Mouse (Mus musculus) neural tube, embryonic 12.5 days (tissue): ENCODE results near the gene Slc25a25. TPM values are rescaled to one million over a fixed set of nuclear protein-coding genes. Genes with fewer than 3 reads are reported as not detected.

Source experiments
- ATAC-seq: fragments of 200-750 bp; cut with Nextera tagmentation; 2 replicates; pipeline ENCODE4 v1.8.0; 2017; ENCODE audit warnings: low read depth, mild to moderate bottlenecking, moderate TSS enrichment, moderate library complexity; ENCODE audit not compliant: low FRiP score
- H3K27ac ChIP-seq: fragments of 300-500 bp; sonication (generic); 2 replicates; pipeline ENCODE4 v1.5.1; 2016
- H3K27me3 ChIP-seq: fragments of 300-500 bp; sonication (generic); replicated peaks from 2 replicates; pipeline ENCODE4 v1.6.1; 2016; ENCODE audit warnings: mild to moderate bottlenecking
- H3K36me3 ChIP-seq: fragments of 300-500 bp; sonication (generic); 2 replicates; pipeline ENCODE4 v1.6.1; 2016; ENCODE audit warnings: mild to moderate bottlenecking
- H3K4me1 ChIP-seq: fragments of 300-500 bp; sonication (generic); 2 replicates; pipeline ENCODE4 v1.6.1; 2016
- H3K4me2 ChIP-seq: fragments of 300-500 bp; sonication (generic); replicated peaks from 2 replicates; pipeline ENCODE4 v1.6.1; 2016; ENCODE audit warnings: mild to moderate bottlenecking
- H3K4me3 ChIP-seq: fragments of 300-500 bp; sonication (generic); 2 replicates; pipeline ENCODE4 v1.5.1; 2016
- H3K9ac ChIP-seq: fragments of 300-500 bp; sonication (generic); 2 replicates; pipeline ENCODE4 v1.6.1; 2016; ENCODE audit warnings: mild to moderate bottlenecking
- H3K9me3 ChIP-seq: fragments of 300-500 bp; sonication (generic); 2 replicates; pipeline ENCODE4 v1.6.1; 2016; ENCODE audit warnings: mild to moderate bottlenecking
- WGBS: fragments of 180-500 bp; shearing (Covaris S2); methylation state at CpG from one replicate; pipeline ENCODE4 v1.1.7; 2016; 5-methylcytosine and 5-hydroxymethylcytosine counted together
- polyA plus RNA-seq: library from polyadenylated mRNA; unstranded; fragments of >200 nt; fragmentation: Nextera tagmentation; extraction: Ambion mirVana; gene quantifications from 2 replicates; pipeline ENCODE4 v1.2.1, GENCODE M21; 2016

The Slc25a25 gene
- polyA plus RNA-seq, 1 experiment from 2014 or later, result 41.6 TPM

DNA sequence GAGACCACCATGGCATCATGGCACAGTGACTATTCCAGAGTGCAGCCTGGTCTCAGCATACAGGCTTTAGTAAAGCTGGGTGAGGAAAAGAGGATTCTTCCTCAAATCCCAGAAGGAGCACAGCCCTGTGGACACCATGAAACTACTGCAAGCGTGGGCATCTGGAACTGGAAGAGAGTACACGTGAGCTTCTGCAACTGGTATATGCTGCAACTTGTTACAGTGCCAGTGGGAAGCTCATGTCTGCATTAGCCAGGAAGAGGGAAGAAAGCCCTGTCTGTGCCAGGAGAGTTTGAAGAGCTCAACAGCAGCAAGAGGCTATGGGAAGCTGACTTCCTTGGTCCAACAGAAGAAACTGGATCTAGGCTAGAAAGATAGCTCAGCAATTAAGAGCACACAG, 68.6 kb downstream of the Slc25a25 start:
- Histone ChIP-seq H3K9me3 (no peaks in the 10 kb centered on the region), H3K9ac (no peak overlapping the region; the same call in 1 of the 2 replicates), H3K27ac (no peak overlapping the region), H3K4me3 (no peak overlapping the region), H3K27me3 (peaks cover 14% of the 10 kb centered on the region; the same call in 1 of the 2 replicates), H3K4me1 (peaks cover 5% of the 10 kb centered on the region; the same call in 1 of the 2 replicates), H3K36me3 (peaks cover 24% of the 10 kb centered on the region), H3K4me2 (peak overlapping the region; percentile 96)
- ATAC-seq, result no peak
- 82% methylated on average over 2 of the region's 2 CpGs for WGBS

DNA sequence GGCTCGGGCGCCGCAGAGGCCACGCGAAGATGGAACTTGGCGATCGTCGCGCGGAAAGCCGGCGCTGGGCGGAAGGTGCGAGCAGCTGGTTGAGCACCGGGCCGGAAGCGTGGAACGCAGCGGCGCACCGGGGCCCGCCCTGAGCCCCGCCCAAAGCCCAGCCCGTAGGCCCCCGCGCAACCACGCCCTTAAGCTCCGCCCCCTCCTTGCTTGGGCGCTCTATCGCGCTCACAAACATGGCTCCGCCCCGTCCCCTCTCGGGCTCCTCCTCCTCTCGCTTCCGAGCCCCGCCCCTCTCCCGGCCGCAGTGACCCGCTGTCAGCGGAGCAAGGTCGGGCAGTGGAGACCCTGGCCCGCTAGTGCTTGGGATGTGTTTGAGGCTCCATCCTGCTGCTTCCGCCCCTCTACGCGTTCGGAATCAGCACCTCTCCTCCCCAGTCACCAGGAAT, 69.4 kb downstream of the Slc25a25 start, which contains the start of gene 1110008P14Rik:
Gene 1110008P14Rik, minus strand, starts transcription at position 164 of the 449 bp plus-strand sequence.
- WGBS, result under 1% methylated on average over 36 of the region's 47 CpGs
- H3K4me3 ChIP-seq, result peak within 1 kb of the TSS; percentile 65
- peak within 1 kb of the TSS; percentile 96 for H3K4me2 ChIP-seq
- peaks cover 5% of the 10 kb centered on the region; the same call in 1 of the 2 replicates for H3K4me1 ChIP-seq
- H3K27ac ChIP-seq, result no peak within 1 kb of the TSS
- ATAC-seq, result peak; percentile 82
- H3K9me3 ChIP-seq, result no peaks in the 10 kb centered on the region
- peaks cover 14% of the 10 kb centered on the region; the same call in 1 of the 2 replicates for H3K27me3 ChIP-seq
- peaks cover 33% of the 10 kb centered on the region for H3K36me3 ChIP-seq
- H3K9ac ChIP-seq, result peak within 1 kb of the TSS; percentile 70

DNA sequence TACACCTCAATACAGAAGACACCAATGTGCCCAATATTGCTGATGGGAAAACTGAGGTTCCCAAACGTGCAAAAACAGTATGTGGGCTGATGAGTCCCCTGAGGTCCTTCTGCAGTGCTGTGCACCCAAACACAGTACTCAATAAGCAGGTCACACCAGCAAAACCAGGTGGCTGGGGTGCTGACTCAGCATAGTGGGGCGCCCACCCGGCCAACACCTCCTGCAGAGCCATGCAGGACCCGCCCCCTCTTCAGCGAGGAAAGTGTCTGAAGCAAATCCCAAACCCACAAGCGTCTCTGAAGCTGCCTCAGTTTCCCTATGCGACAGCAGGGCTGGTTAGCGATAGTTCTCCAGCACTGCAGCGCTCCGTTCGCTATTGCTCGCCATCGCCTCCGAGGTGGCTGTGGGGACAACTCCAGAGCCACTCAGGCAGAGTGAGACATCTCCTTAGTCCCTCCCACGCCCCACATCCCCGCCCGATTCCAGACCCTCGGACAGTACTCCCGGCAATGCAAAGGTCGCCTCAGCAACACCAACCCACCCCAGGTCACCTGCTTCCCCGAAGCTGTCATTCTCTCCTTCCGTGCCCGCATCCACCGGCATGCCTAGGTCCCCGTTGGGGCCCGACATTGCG, 70.0 kb downstream of the Slc25a25 start:
- ATAC-seq, result peak; percentile 63
- Histone ChIP-seq H3K9me3 (no peaks in the 10 kb centered on the region), H3K27ac (no peak overlapping the region), H3K27me3 (peaks cover 14% of the 10 kb centered on the region; the same call in 1 of the 2 replicates), H3K4me3 (peak overlapping the region; percentile 65), H3K36me3 (peaks cover 38% of the 10 kb centered on the region), H3K4me1 (peaks cover 5% of the 10 kb centered on the region; the same call in 1 of the 2 replicates), H3K4me2 (peak overlapping the region; percentile 96), H3K9ac (peak overlapping the region; percentile 70)
- WGBS, result 2% methylated on average over 27 of the region's 27 CpGs

DNA sequence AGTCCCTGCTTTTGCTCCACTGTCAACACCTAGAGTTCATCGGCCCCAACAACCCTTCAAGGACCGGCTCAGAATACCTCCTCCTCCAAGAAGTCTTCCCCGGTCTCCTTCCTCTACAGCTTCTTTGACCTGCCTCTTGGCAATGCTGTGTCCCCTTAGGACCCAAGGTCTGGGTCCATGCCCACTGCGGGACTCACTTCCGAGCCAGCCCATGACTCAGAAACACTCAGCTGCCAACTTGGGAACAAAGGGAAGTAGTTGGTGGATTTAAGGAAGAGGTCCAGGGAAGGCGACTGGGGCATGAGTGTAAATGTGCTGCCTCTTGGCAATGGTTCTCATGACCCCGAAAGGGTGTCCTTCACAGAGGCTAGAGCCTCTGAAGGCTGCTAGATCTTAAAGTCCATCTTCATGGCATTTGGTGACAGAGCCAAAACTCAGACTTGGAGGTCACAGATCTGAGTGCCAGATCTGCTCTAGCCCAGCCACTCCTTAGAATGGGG, 71.2 kb downstream of the Slc25a25 start:
- ATAC-seq, result no peak
- peaks cover 5% of the 10 kb centered on the region; the same call in 1 of the 2 replicates for H3K4me1 ChIP-seq
- no peak overlapping the region for H3K4me2 ChIP-seq
- H3K27me3 ChIP-seq, result peaks cover 12% of the 10 kb centered on the region; the same call in 1 of the 2 replicates
- peaks cover 50% of the 10 kb centered on the region for H3K36me3 ChIP-seq
- no peaks in the 10 kb centered on the region for H3K9me3 ChIP-seq
- H3K9ac ChIP-seq, result no peak overlapping the region
- H3K4me3 ChIP-seq, result no peak overlapping the region
- 94% methylated on average over 7 of the region's 7 CpGs for WGBS
- H3K27ac ChIP-seq, result no peak overlapping the region

DNA sequence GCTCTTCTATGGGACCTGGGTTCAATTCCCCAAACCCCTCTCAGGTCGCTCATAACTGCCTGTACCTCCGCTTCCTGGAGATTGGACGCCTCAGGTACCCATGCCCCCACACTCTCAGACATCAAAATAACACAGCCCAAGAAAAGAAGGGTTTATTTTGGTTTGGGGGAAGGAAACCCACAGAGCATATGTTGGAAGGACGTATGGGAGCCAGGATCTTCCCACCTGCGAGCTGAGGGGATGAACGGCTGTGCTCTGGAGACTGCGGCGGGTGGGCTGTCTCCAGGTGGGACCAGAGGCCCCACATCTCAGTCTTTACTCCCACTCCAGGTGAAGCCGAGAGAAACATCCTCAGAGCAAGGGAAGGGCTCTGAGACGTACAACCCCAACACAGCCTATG, 74.3 kb downstream of the Slc25a25 start:
- H3K36me3 ChIP-seq, result peaks cover 75% of the 10 kb centered on the region

DNA sequence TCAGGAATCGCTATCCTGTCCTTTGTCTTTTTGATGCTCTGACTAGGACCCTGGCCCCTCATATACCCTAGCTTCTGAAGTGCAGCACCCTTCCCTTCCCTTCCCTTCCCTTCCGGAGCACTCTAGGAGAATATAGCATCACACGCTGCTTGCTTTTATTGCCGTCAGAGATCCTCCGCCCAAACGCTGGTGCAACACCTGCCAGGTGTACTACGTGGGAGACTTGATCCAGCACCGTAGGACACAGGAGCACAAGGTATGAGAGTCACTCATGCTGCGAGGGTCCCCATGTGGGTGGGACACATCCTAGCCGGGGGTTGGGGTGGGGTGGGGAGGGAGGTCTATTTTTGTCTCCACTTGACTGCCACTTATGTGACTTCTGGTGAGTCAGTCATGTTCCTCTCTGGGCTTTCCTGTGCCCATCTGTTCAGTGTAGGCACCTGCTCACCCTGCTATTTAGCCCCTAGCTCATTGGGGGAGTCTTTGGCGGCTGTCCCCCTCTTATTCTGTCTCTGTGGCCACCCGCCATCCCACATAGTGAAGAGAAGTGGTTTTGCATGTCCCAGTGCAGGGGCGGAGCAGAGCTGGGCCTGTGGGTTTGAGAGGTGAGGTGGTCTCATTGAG, 75.8 kb downstream of the Slc25a25 start:
- no peak overlapping the region for H3K9ac ChIP-seq
- no peak overlapping the region for H3K4me2 ChIP-seq
- no peak overlapping the region for H3K27ac ChIP-seq
- no peak overlapping the region for H3K4me3 ChIP-seq
- no peaks in the 10 kb centered on the region for H3K4me1 ChIP-seq
- H3K27me3 ChIP-seq, result no peaks in the 10 kb centered on the region
- peaks cover 91% of the 10 kb centered on the region for H3K36me3 ChIP-seq
- no peaks in the 10 kb centered on the region for H3K9me3 ChIP-seq
- ATAC-seq, result no peak
- 91% methylated on average over 13 of the region's 13 CpGs for WGBS

More for the DNA sequence above, 74.3 kb downstream of the Slc25a25 start:
- Histone ChIP-seq H3K27me3 (no peaks in the 10 kb centered on the region), H3K27ac (no peak overlapping the region), H3K4me1 (peaks cover 5% of the 10 kb centered on the region; the same call in 1 of the 2 replicates), H3K4me3 (no peak overlapping the region), H3K4me2 (no peak overlapping the region), H3K9me3 (no peaks in the 10 kb centered on the region), H3K9ac (no peak overlapping the region)
- WGBS, result 91% methylated on average over 10 of the region's 10 CpGs
- ATAC-seq, result no peak

DNA sequence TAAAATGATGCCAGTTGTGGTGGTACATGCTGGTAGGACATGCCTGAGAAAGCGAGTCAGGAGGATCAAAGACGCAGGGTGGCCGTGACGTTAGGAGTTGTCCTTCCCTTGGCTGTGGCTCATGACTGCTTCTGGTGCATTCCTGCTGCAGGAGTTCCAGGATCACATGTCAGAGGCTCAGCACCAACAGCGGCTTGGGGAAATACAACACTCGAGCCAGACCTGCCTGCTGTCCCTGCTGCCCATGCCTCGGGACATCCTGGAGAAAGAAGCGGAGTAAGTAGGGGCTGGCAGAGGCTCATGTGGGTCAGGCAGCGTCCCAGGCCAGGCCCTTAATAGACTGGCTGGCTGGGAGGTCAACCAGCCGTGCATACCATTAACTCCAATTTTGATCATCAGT, 77.1 kb downstream of the Slc25a25 start:
- H3K27ac ChIP-seq, result no peak overlapping the region
- no peaks in the 10 kb centered on the region for H3K4me1 ChIP-seq
- H3K36me3 ChIP-seq, result peaks cover 94% of the 10 kb centered on the region
- WGBS, result 94% methylated on average over 10 of the region's 10 CpGs
- no peak overlapping the region for H3K4me2 ChIP-seq
- H3K9me3 ChIP-seq, result no peaks in the 10 kb centered on the region
- H3K27me3 ChIP-seq, result no peaks in the 10 kb centered on the region
- H3K4me3 ChIP-seq, result no peak overlapping the region
- ATAC-seq, result no peak
- no peak overlapping the region for H3K9ac ChIP-seq

DNA sequence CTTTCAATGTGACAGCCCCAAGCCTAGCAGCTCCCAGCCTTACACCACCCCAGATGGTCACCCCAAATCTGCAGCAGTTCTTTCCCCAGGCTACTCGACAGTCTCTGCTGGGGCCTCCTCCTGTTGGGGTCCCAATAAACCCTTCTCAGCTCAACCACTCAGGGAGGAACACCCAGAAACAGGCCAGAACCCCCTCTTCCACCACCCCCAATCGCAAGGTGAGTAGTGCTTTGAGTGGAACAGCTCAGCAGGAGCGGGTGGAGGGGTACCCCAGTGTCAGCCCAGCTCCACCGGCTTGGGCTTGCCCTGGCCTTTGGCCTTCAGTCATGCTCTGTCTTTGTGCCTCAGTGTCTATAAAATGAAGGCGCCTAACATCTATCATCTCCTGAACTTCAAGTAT, 83.9 kb downstream of the Slc25a25 start:
- Histone ChIP-seq H3K27ac (no peak overlapping the region), H3K36me3 (peaks cover 62% of the 10 kb centered on the region), H3K27me3 (no peaks in the 10 kb centered on the region), H3K4me1 (peaks cover 10% of the 10 kb centered on the region), H3K4me2 (no peak overlapping the region), H3K9me3 (no peaks in the 10 kb centered on the region), H3K4me3 (no peak overlapping the region), H3K9ac (no peak overlapping the region)
- ATAC-seq, result no peak
- WGBS, result 93% methylated on average over 5 of the region's 5 CpGs

Other genes starting within 250 kb of the Slc25a25 start
- gene Pomt1, start 214.9 kb downstream of the Slc25a25 start, polyA plus RNA-seq, result 23.2 and 23.5 TPM in 2 replicates
- gene Uck1, start 191.3 kb downstream of the Slc25a25 start, polyA plus RNA-seq, result 74.0 and 74.8 TPM in 2 replicates
- 29.2 and 32.4 TPM in 2 replicates for gene Golga2, start 164.1 kb downstream of the Slc25a25 start, polyA plus RNA-seq
- 351 and 444 TPM in 2 replicates for gene Swi5, start 163.4 kb downstream of the Slc25a25 start, polyA plus RNA-seq
- 55.8 and 57.6 TPM in 2 replicates for gene Ciz1, start 99.1 kb downstream of the Slc25a25 start, polyA plus RNA-seq
- gene Dnm1, start 98.1 kb downstream of the Slc25a25 start, polyA plus RNA-seq, result 35.4 and 41.1 TPM in 2 replicates
- 86.4 and 87.9 TPM in 2 replicates for gene 1110008P14Rik, start 69.5 kb downstream of the Slc25a25 start, polyA plus RNA-seq
- 0.68 and 1.1 TPM in 2 replicates for gene Lcn2, start 63.2 kb downstream of the Slc25a25 start, polyA plus RNA-seq
- gene Ptges2, start 55.5 kb downstream of the Slc25a25 start, polyA plus RNA-seq, result 35.8 and 40.5 TPM in 2 replicates
- 5.7 and 6.0 TPM in 2 replicates for gene Naif1, start 988 bp downstream of the Slc25a25 start, polyA plus RNA-seq
- gene Fam102a, start 83.9 kb upstream of the Slc25a25 start, polyA plus RNA-seq, result 11.5 and 14.4 TPM in 2 replicates
- gene Dpm2, start 119.4 kb upstream of the Slc25a25 start, polyA plus RNA-seq, result 121 and 124 TPM in 2 replicates
- 3.9 and 4.0 TPM in 2 replicates for gene Pip5kl1, start 123.4 kb upstream of the Slc25a25 start, polyA plus RNA-seq
- gene 9430097D07Rik, start 124.2 kb upstream of the Slc25a25 start, polyA plus RNA-seq, result 0.25 and 0.69 TPM in 2 replicates
- 20.4 and 21.4 TPM in 2 replicates for gene St6galnac4, start 135.7 kb upstream of the Slc25a25 start, polyA plus RNA-seq
- gene St6galnac6, start 148.3 kb upstream of the Slc25a25 start, polyA plus RNA-seq, result 10.1 and 11.5 TPM in 2 replicates
- gene Ak1, start 170.3 kb upstream of the Slc25a25 start, polyA plus RNA-seq, result 46.6 and 50.4 TPM in 2 replicates
- gene Eng, start 195.2 kb upstream of the Slc25a25 start, polyA plus RNA-seq, result 28.8 and 33.0 TPM in 2 replicates